Mouse (Mus musculus): ENCODE measurements around the gene Glyat.

DNA sequence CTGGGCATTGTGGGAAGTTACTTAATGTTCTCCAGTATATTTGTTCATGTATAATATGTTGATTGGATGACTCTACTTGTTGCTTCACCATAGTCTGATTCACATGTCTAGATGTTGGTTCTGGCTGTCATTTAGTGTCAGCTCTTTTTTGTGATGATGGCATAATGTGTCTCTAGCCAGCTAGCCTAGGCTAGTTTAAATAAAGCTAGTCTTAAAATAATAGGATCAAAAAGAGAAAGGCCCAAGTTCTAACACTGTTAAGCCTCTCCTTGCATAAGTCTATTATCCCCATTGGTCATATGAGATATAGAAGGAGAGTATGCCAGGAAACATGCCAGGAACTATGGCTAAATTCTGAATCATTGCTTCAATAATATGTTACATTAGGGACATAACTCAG lies 16.4 kb downstream of the Glyat start:
- TF ChIP-seq MYOG (IDR thresholded peaks at IDR 0.05; ENCODE audit: control insufficient read depth, extremely low read depth, insufficient read length) (no peak), CTCF (IDR thresholded peaks at IDR 0.05; ENCODE audit: control insufficient read depth, insufficient read depth, insufficient read length) (no peak), USF1 (IDR thresholded peaks at IDR 0.05; ENCODE audit: low read depth) (no peak)

Measured in C2C12 (cell line).